Mouse (Mus musculus): ENCODE measurements around the gene Grn.
"Not testable (repeated sequence)": the region's sequence is repeated elsewhere in the genome, so short reads cannot be mapped to it uniquely, and the experiment has no call there.

DNA sequence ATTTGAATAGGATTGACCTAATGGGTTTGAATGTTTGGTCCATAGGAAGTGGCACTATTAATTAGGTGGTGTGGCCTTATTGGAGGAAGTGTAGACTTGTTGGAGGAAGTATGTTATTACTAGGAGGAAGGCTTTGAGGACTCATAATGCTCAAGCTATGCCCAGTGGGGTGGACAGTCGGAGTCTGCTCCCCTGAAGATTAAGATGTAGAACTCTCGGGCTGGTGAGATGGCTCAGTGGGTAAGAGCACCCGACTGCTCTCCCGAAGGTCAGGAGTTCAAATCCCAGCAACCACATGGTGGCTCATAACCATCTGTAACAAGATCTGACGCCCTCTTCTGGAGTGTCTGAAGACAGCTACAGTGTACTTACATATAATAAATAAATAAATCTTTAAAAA lies 40.7 kb upstream of the Grn start:
- not testable (repeated sequence) for TF ChIP-seq CTCF, EP300 (IDR thresholded peaks at IDR 0.05; ENCODE audit: low read depth)
